Mouse (Mus musculus) liver, adult (tissue): ENCODE results near the gene Ccni.

Experiments
- GATA4 ChIP-seq: IDR thresholded peaks from 2 replicates; pipeline ENCODE4 v1.6.1; 2014; ENCODE audit warnings: mild to moderate bottlenecking, low read length; ENCODE audit not compliant: insufficient replicate concordance

Gene Ccni

DNA sequence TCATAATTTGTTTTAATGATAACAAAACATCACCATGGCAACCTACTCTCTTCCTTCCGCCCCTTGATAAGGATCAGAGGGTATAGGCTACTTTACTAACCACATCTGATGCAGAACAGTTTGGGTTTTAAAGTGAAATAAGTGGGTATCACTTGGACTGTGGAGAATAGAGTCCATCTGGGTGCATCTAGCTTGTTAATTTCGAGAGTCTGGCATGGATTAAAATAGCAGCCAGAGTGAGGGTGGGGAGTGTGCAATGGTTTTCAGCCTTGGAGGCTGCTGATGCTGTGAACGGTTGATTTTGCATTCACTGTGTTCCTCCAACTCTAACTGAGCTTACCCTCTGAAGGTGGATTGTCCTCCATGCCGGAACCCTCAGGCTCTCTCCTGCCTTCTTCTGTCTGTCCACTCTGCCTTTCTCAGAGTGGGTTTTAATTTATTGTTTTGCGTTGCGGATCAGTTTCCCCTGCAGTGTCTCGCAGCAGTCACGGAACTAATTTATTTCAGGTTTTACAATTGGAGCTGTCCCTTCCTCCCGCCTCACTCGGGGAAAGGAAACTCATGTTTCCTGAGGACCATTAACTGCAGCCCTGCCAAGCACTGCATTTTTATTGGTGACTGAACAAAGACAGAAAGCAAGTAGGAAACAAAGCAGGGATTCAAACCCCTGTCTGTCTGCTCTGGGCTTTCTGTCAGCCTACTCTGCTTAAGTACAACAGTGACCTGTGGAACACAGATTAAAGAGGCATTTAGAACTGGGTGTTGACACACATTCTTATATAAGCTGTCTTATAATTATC lies 72.7 kb downstream of the Ccni start:
- TF ChIP-seq GATA4 = no peak
